Mouse (Mus musculus): ENCODE measurements around the gene Ocm.

GRCm38 (mm10) chr5:143992661-143993060 is 33.8 kb downstream of the Ocm start:
- TF ChIP-seq POLR2A (IDR thresholded peaks at IDR 0.05; ENCODE audit: low read depth, low read length) = no peak
- TF ChIP-seq CTCF (IDR thresholded peaks at IDR 0.05; ENCODE audit: borderline replicate concordance, insufficient read depth, low read length) = no peak

Measured in embryonic fibroblast, embryonic 13.5 days (primary cell).